Mouse (Mus musculus) limb, embryonic 12.5 days (tissue): ENCODE data around the gene Rnf24. TPM values are rescaled to one million over a fixed set of nuclear protein-coding genes. Genes with fewer than 3 reads are reported as not detected.
"Not testable (repeated sequence)": the region's sequence is repeated elsewhere in the genome, so short reads cannot be mapped to it uniquely, and the experiment has no call there.

Experiments used
- ATAC-seq: fragments of 200-750 bp; cut with Nextera tagmentation; 2 replicates; pipeline ENCODE4 v1.8.0; 2017; ENCODE audit warnings: low read depth, moderate TSS enrichment; ENCODE audit not compliant: insufficient number of reproducible peaks, insufficient read depth, low FRiP score, low TSS enrichment
- H3K27ac ChIP-seq: fragments of 300-500 bp; sonication (generic); 2 replicates; pipeline ENCODE4 v1.5.1; 2016; ENCODE audit warnings: mild to moderate bottlenecking, moderate library complexity
- H3K27me3 ChIP-seq: fragments of 300-500 bp; sonication (generic); 2 replicates; pipeline ENCODE4 v1.6.1; 2016; ENCODE audit warnings: mild to moderate bottlenecking, moderate library complexity
- H3K36me3 ChIP-seq: fragments of 300-500 bp; sonication (generic); 2 replicates; pipeline ENCODE4 v1.6.1; 2016; ENCODE audit warnings: mild to moderate bottlenecking, moderate library complexity
- H3K4me1 ChIP-seq: fragments of 300-500 bp; sonication (generic); replicated peaks from 2 replicates; pipeline ENCODE4 v1.6.1; 2016
- H3K4me2 ChIP-seq: fragments of 300-500 bp; sonication (generic); 2 replicates; pipeline ENCODE4 v1.6.1; 2016; ENCODE audit warnings: mild to moderate bottlenecking, moderate library complexity
- H3K4me3 ChIP-seq: fragments of 300-500 bp; sonication (generic); replicated peaks from 2 replicates; pipeline ENCODE4 v1.5.1; 2016; ENCODE audit warnings: mild to moderate bottlenecking
- H3K9ac ChIP-seq: fragments of 300-500 bp; sonication (generic); replicated peaks from 2 replicates; pipeline ENCODE4 v1.6.1; 2016; ENCODE audit warnings: mild to moderate bottlenecking, moderate library complexity
- H3K9me3 ChIP-seq: fragments of 300-500 bp; sonication (generic); 2 replicates; pipeline ENCODE4 v1.6.1; 2016; ENCODE audit warnings: mild to moderate bottlenecking, moderate library complexity
- WGBS: fragments of 180-500 bp; shearing (Covaris S2); methylation state at CpG from one replicate; pipeline ENCODE4 v1.1.7; 2016; 5-methylcytosine and 5-hydroxymethylcytosine counted together
- polyA plus RNA-seq: library from polyadenylated mRNA; unstranded; fragments of >200 nt; fragmentation: Nextera tagmentation; extraction: Ambion mirVana; gene quantifications from 2 replicates; pipeline ENCODE4 v1.2.1, GENCODE M21; 2016

Rnf24 gene
- polyA plus RNA-seq, 1 experiment from 2014 or later = 10.4 TPM

- H3K4me3 ChIP-seq = no peak overlapping the region
- H3K4me1 ChIP-seq = 0 out of 2 replicates have a peak, but pooled peaks cover 6% of the 10 kb centered on the region
- H3K9me3 ChIP-seq = no peaks in the 10 kb centered on the region
- no peaks in the 10 kb centered on the region for H3K27me3 ChIP-seq
- WGBS = 88% methylated on average over 3 of the region's 3 CpGs
- no peak overlapping the region for H3K27ac ChIP-seq
- H3K36me3 ChIP-seq = no peaks in the 10 kb centered on the region
- no peak overlapping the region for H3K9ac ChIP-seq
- no peak overlapping the region for H3K4me2 ChIP-seq
- no peak for ATAC-seq
Observed at GRCm38 (mm10) chr2:131344449-131344848, 8.2 kb downstream of the Rnf24 start.

GRCm38 (mm10) chr2:131337602-131338001 is 15.1 kb downstream of the Rnf24 start:
- no peaks in the 10 kb centered on the region for H3K36me3 ChIP-seq
- 70% methylated on average over 6 of the region's 6 CpGs for WGBS
- H3K4me1 ChIP-seq = no peaks in the 10 kb centered on the region; the same call in 1 of the 2 replicates
- no peak for ATAC-seq
- H3K27ac ChIP-seq = no peak overlapping the region
- H3K9me3 ChIP-seq = no peaks in the 10 kb centered on the region
- no peaks in the 10 kb centered on the region for H3K27me3 ChIP-seq
- H3K4me3 ChIP-seq = no peak overlapping the region
- H3K4me2 ChIP-seq = no peak overlapping the region
- no peak overlapping the region for H3K9ac ChIP-seq

GRCm38 (mm10) chr2:131330548-131330947 is 22.1 kb downstream of the Rnf24 start:
- no peak overlapping the region for H3K4me3 ChIP-seq
- H3K4me2 ChIP-seq = no peak overlapping the region
- H3K36me3 ChIP-seq = no peaks in the 10 kb centered on the region
- no peaks in the 10 kb centered on the region for H3K9me3 ChIP-seq
- H3K27ac ChIP-seq = no peak overlapping the region
- H3K27me3 ChIP-seq = no peaks in the 10 kb centered on the region
- ATAC-seq = no peak
- H3K9ac ChIP-seq = no peak overlapping the region
- H3K4me1 ChIP-seq = no peaks in the 10 kb centered on the region
- WGBS = 90% methylated on average over 3 of the region's 3 CpGs

GRCm38 (mm10) chr2:131328981-131329380 is 23.7 kb downstream of the Rnf24 start:
- H3K27me3 ChIP-seq = no peaks in the 10 kb centered on the region
- H3K4me2 ChIP-seq = no peak overlapping the region
- ATAC-seq = no peak
- H3K9ac ChIP-seq = no peak overlapping the region
- no peaks in the 10 kb centered on the region for H3K9me3 ChIP-seq
- H3K27ac ChIP-seq = no peak overlapping the region
- H3K4me3 ChIP-seq = no peak overlapping the region
- 87% methylated on average over 1 of the region's 1 CpGs for WGBS
- H3K36me3 ChIP-seq = no peaks in the 10 kb centered on the region
- no peaks in the 10 kb centered on the region for H3K4me1 ChIP-seq

DNA sequence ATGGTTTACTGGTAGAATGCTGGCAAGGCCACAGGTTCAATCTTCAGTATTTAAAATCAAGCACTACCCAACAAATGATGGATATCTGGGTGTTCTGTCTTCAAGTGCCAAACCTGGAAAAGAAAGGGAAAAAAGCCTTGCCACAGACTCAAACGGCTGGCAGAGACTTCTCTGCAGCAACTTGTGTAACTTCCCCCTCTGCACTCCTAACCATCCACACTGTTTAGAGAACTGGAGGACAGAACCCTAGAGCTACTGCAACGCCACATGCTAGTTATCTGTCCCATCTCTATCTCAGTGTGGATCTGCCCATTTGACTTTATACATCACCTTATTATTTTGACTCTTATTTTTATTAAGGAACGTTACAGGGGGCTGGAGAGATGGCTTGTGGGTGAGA is 26.6 kb downstream of the Rnf24 start:
- H3K4me1 ChIP-seq = 0 out of 2 replicates have a peak, but pooled peaks cover 2% of the 10 kb centered on the region
- H3K9ac ChIP-seq = no peak overlapping the region
- no peaks in the 10 kb centered on the region for H3K27me3 ChIP-seq
- no peaks in the 10 kb centered on the region for H3K36me3 ChIP-seq
- H3K27ac ChIP-seq = no peak overlapping the region
- no peak for ATAC-seq
- H3K9me3 ChIP-seq = no peaks in the 10 kb centered on the region
- 66% methylated on average over 3 of the region's 3 CpGs for WGBS
- H3K4me2 ChIP-seq = no peak overlapping the region
- H3K4me3 ChIP-seq = no peak overlapping the region

DNA sequence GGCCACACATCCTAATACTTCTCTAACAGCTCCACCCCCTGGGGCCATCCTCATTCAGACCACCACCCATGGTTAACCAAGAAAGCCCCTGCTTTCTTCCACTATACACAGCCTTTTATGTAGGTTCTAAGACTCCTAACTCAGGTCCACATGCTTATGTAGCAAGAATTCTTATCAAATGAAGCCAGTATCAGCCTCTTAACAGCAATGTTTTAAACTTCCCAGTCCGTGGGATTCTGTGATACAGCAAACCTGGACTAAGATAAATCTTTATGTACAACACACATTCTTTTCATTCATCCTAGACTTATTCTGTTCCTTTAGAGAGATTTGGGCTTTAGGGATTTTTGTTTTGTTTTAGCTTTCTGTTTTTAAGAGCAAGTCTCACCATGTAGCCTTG is 29.0 kb downstream of the Rnf24 start:
- Histone ChIP-seq H3K27me3 (no peaks in the 10 kb centered on the region), H3K27ac (no peak overlapping the region), H3K9me3 (peaks cover 9% of the 10 kb centered on the region; the same call in 1 of the 2 replicates), H3K4me2 (no peak overlapping the region), H3K9ac (no peak overlapping the region), H3K36me3 (no peaks in the 10 kb centered on the region), H3K4me3 (no peak overlapping the region), H3K4me1 (0 out of 2 replicates have a peak, but pooled peaks cover 2% of the 10 kb centered on the region)
- no peak for ATAC-seq
- WGBS = 85% methylated on average over 1 of the region's 1 CpGs

GRCm38 (mm10) chr2:131321192-131321591 is 31.5 kb downstream of the Rnf24 start:
- H3K27me3 ChIP-seq, H3K4me2 ChIP-seq, ATAC-seq, H3K36me3 ChIP-seq, H3K9ac ChIP-seq, H3K4me1 ChIP-seq, H3K27ac ChIP-seq, H3K4me3 ChIP-seq: not testable (repeated sequence)
- H3K9me3 ChIP-seq = peaks cover 14% of the 10 kb centered on the region; the same call in 1 of the 2 replicates
- 41% methylated on average over 3 of the region's 3 CpGs for WGBS

GRCm38 (mm10) chr2:131319401-131319800 is 33.3 kb downstream of the Rnf24 start:
- ATAC-seq = no peak
- 0 out of 2 replicates have a peak, but pooled peaks cover 2% of the 10 kb centered on the region for H3K4me1 ChIP-seq
- WGBS = 85% methylated on average over 6 of the region's 6 CpGs
- no peak overlapping the region for H3K9ac ChIP-seq
- no peak overlapping the region for H3K27ac ChIP-seq
- H3K36me3 ChIP-seq = 0 out of 2 replicates have a peak, but pooled peaks cover 7% of the 10 kb centered on the region
- H3K9me3 ChIP-seq = peaks cover 15% of the 10 kb centered on the region; the same call in 1 of the 2 replicates
- H3K27me3 ChIP-seq = no peaks in the 10 kb centered on the region
- H3K4me2 ChIP-seq = no peak overlapping the region
- no peak overlapping the region for H3K4me3 ChIP-seq

- no peak overlapping the region for H3K4me2 ChIP-seq
- H3K9me3 ChIP-seq = peaks cover 15% of the 10 kb centered on the region; the same call in 1 of the 2 replicates
- 0 out of 2 replicates have a peak, but pooled peaks cover 2% of the 10 kb centered on the region for H3K4me1 ChIP-seq
- no peak for ATAC-seq
- peaks cover 11% of the 10 kb centered on the region; the same call in 1 of the 2 replicates for H3K36me3 ChIP-seq
- no peak overlapping the region for H3K4me3 ChIP-seq
- H3K9ac ChIP-seq = no peak overlapping the region
- H3K27me3 ChIP-seq = no peaks in the 10 kb centered on the region
- WGBS = 85% methylated on average over 2 of the region's 2 CpGs
- no peak overlapping the region for H3K27ac ChIP-seq
Observed at GRCm38 (mm10) chr2:131316167-131316566, 36.5 kb downstream of the Rnf24 start.

DNA sequence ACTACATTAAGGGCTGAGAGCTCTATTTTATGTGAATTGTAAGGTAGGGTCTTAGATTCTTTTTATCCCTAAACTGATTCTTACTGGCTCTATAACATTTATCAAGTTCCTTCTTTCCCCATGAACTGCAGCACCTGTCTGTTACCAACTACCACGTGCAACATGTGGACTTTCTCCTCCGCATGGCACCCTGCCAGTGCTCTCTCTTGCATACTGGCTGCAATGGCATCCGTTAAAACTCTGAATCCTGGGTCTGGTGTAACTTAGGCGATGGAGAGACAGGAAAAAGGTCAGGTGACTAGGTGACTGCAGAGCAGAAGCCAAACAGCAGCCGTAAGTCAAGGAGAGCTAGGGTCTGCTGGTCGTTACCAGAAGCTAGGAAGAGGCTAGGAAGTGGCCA is 43.4 kb downstream of the Rnf24 start:
- no peak for ATAC-seq
- 52% methylated on average over 6 of the region's 6 CpGs for WGBS
- Histone ChIP-seq H3K4me2 (no peak overlapping the region), H3K27ac (no peak overlapping the region), H3K27me3 (no peaks in the 10 kb centered on the region), H3K4me3 (no peak overlapping the region), H3K4me1 (no peaks in the 10 kb centered on the region; the same call in 1 of the 2 replicates), H3K36me3 (peaks cover 12% of the 10 kb centered on the region), H3K9ac (no peak overlapping the region), H3K9me3 (no peaks in the 10 kb centered on the region)

DNA sequence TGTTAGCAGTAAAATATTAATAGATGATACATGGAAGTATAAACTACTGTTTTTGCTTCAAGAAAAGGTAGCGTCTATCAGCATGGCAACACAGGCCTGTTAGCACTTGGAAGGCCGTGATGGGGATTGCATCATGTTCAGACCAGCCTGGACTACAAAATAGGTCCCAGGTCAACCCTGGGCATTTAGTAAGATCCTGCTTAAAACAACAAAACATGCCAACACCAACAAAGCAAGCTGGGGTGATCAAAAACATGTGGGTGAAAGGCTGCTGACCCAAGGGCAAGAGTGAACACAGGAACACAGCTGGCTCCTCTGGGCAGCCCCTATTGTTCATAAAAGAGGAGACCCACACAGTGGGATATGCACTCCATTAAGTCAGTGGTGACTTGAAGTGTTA is 44.9 kb downstream of the Rnf24 start:
- no peak overlapping the region for H3K4me2 ChIP-seq
- H3K27me3 ChIP-seq = no peaks in the 10 kb centered on the region
- 84% methylated on average over 2 of the region's 2 CpGs for WGBS
- no peaks in the 10 kb centered on the region for H3K9me3 ChIP-seq
- no peak overlapping the region for H3K9ac ChIP-seq
- no peak overlapping the region for H3K4me3 ChIP-seq
- no peaks in the 10 kb centered on the region; the same call in 1 of the 2 replicates for H3K4me1 ChIP-seq
- peaks cover 26% of the 10 kb centered on the region for H3K36me3 ChIP-seq
- no peak for ATAC-seq
- no peak overlapping the region for H3K27ac ChIP-seq

- Histone ChIP-seq H3K36me3 (peaks cover 30% of the 10 kb centered on the region), H3K4me3 (no peak overlapping the region), H3K9me3 (no peaks in the 10 kb centered on the region), H3K27ac (no peak overlapping the region), H3K9ac (no peak overlapping the region), H3K4me1 (no peaks in the 10 kb centered on the region; the same call in 1 of the 2 replicates), H3K4me2 (no peak overlapping the region), H3K27me3 (no peaks in the 10 kb centered on the region)
- no peak for ATAC-seq
- WGBS = 87% methylated on average over 5 of the region's 5 CpGs
Observed at GRCm38 (mm10) chr2:131307391-131307790, 45.3 kb downstream of the Rnf24 start.
